Mouse (Mus musculus) left cerebral cortex, postnatal 36 days (tissue): ENCODE measurements at regions not wholly inside any gene's neighbourhood (a gene's known extent, or its start where the extent isn't known, plus 50 kb on each side); places are given as distances from the start of the nearest gene placed in this dataset.

Experiments
- DNase-seq, 2 experiments: peaks; one replicate each; pipeline ENCODE4 v3.0.0; 2021 to 2022; ENCODE audit warnings: low spot score in 2 of 2, mixed read lengths in 1 of 2
- intact Hi-C: fragments of 180-260 bp; cut with DNase I; formaldehyde crosslinking; loops from one replicate; pipeline ENCODE4 v1.15.1; 2025

DNA sequence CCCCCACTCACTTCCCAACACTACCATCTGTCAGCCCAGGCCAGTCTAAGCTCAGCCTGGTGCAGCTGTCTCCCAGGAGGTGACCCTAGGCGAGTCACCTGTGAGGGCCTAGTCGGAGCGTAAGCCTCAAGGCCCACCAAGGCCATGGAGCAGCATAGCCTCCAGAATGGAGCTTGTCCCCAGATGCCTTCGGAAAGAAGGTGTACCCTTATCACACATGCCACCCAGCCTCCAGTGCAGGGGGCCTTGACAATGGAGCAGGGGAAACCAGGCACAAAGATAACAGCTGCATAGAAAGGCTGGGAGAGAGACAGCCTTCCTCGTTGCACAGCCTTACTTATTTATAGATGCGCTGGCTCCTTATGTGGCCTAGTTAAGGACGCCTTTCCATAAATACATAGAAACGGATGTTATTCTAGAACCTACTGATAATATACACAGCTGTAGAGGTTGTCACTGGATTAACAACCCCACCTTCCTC is 145.0 kb upstream of the Cpeb2 start:
- DNase-seq: peak; percentile 20 to 31
- intact Hi-C loops: no loop called here

DNA sequence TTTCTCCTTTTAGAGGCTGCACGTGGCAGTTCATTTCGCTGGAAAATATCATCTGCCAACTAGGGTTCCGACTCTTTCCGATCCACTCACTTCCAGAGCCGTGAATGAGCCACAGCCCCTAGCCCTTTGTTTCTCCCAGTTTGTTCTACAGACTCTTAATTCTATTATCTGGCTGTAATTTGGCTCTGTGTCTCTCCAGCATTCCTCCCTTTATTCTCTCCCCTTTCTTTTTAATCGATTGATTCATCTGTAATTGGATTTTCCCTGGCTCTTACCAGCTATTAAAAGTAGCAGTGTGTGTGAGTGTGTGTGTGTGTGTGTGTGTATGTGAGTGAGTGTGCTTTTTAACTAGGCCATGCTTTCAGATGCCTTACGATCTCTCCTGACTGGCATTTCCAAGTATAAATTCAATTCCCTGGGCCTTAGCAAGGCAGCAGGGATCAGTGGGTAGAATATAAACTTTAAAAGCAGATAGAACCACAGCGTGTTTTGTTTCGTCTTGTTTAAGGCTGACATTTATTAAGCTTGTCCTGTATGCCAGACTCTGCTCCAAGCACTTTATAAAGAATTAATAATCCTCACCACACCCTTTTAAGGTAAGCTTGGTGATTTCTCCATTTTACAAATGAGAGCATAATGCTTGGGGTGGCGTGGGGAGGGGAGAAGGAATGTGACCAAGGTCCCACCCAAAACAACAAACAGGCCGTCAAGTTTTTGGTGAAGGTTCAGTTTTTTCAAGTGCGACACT is 144.1 kb upstream of the Cpeb2 start:
- DNase-seq: no peak
- intact Hi-C loops: no loop called here

GRCm38 (mm10) chr5:43089475-43089874 is 143.5 kb upstream of the Cpeb2 start:
- DNase-seq: no peak
- intact Hi-C loops: no loop called here

GRCm38 (mm10) chr5:43089941-43090340 is 143.0 kb upstream of the Cpeb2 start:
- intact Hi-C loops: no loop called here

DNA sequence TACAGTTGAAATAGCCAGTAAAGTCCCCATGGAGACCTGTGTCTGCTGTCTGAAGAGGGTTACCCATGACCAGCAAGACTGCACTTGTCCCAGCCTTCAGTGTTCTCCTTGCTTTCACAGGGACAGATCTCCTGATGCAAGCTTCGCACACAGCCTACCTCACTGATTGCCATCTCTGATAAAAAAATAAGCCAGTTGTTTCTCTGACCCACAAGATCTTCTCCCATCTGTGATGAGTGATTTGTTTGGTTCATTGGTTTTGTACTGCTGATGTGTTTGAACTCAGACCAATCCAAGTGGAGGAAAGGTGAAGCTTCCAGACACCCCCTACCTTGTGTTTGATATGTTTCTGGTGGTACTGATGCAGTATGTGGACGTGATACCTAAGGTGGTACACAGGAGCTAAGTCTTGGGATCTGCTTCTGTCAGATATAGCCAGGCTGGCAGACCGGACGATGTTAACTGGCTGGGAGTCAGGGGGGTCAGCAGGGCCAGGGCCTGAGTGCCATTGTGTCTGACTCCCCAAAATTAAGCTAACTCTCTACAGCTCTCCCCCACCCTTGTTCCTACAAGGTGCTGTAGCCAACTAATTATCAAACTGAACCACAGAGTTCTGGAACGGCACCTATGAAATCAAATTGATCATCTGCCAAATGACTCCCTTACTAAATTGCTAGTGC is 139.2 kb upstream of the Cpeb2 start:
- intact Hi-C loops: no loop called here

More at GRCm38 (mm10) chr5:43089941-43090340, 143.0 kb upstream of the Cpeb2 start:
- no peak for DNase-seq

GRCm38 (mm10) chr5:43094329-43094898 is 138.6 kb upstream of the Cpeb2 start:
- intact Hi-C loops: no loop called here
- DNase-seq: no peak

More for the DNA sequence above, 139.2 kb upstream of the Cpeb2 start:
- no peak for DNase-seq

DNA sequence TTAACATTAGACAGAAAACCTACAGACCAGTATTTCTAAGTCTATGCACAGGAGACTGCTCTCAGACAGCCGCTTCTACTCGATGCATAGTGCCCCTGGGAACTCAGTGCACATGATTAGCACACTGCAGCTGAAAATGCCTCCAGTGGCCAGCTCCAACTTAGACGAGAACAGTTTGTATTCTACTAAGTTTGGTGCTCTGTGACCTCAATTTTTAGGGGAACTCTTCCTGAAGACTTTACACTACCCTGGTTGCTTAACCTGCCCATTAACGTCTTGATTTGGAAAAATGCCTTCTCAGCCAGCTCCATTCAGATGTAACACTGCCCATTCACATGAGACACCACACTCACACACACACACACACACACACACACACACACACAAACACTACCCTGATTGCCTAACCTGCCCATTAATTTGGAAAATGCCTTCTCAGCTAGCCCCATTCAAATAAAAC is 130.9 kb upstream of the Cpeb2 start:
- DNase-seq: no peak
- intact Hi-C loops: no loop called here

- no peak for DNase-seq
- intact Hi-C loops: no loop called here
Observed at GRCm38 (mm10) chr5:43102590-43102989, 130.4 kb upstream of the Cpeb2 start.

- peak; percentile 14 to 22 for DNase-seq
- intact Hi-C loops: no loop called here
Observed at GRCm38 (mm10) chr5:43103728-43104127, 129.2 kb upstream of the Cpeb2 start.

DNA sequence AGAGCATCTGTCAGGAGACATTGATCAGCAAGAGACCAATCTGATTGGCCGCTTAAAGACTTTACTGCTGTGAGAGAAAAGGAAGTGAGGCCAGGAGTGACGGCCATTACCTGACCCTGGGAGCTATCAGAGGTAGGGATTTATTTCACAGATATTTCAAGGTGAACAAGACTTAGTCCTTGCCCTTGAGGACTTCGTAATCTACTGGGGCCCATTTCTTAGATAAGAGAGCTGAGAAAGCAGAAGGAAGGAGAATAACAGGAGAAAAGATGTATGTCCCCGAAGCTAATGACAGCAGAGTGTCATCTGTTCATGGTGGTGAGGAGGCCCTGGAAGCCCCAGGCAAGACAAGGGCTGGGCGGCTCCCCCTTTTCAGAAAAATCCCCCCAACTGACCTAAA is 127.4 kb upstream of the Cpeb2 start:
- intact Hi-C loops: no loop called here
- DNase-seq: no peak

DNA sequence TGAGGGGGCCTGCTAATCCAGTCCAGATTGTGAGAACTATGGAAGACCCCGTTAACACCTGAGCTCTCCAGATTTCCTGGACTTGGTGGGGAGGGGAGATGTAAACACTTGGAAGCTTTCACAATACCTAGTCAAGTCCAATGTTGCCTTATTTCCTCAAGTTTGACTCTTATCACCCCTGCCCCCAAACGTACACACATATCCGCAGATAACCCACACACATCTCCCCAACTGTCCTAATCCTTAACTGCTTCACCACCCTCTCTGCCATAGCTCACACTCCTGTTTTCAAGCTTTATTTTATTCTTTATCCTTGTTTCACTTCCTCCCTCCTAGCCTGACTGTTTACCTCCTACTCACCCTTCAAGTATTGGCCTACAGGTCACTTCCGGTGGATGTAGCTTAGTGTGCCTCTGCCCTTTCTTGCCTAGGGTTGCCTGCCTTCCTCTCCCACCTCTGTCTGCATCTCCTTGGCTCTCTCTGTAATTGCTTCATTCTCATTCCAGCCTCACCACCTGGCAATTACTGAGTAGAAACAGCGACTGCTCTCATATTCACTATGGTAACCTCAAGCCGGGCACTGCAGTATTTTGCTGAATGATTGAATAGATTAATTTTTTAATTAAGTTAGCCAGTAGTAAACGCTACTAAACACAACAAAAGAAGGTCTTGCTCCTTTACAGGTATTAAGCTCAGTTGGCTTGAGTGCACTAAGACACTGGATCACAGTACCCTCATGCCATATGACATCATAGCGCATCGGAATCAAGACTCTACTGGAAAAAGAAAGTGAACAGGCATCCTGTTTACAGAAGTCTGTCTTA is 125.3 kb upstream of the Cpeb2 start:
- DNase-seq: no peak
- intact Hi-C loops: no loop called here

DNA sequence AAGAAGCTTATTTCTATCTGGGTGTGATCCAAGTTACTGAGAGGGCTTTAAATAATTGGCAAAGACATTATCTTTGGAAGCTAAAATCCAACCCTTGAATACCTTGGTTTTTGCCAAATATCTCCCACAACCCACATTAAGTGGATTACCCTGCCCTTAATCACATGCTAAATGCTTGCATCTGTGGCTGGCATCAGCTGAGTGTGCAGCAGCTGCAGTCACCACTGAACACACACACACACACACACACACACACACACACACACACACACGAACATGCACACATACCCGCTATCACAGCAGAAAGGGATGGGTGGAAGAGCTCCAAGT is 124.7 kb upstream of the Cpeb2 start:
- intact Hi-C loops: no loop called here
- no peak for DNase-seq

GRCm38 (mm10) chr5:43110122-43110521 is 122.8 kb upstream of the Cpeb2 start:
- no peak for DNase-seq
- intact Hi-C loops: no loop called here

- intact Hi-C loops: no loop called here
- DNase-seq: no peak
Observed at GRCm38 (mm10) chr5:43111740-43112139, 121.2 kb upstream of the Cpeb2 start.

- intact Hi-C loops: no loop called here
- no peak for DNase-seq
Observed at GRCm38 (mm10) chr5:43113405-43114119, 119.4 kb upstream of the Cpeb2 start.

GRCm38 (mm10) chr5:43115507-43115906 is 117.5 kb upstream of the Cpeb2 start:
- DNase-seq: no peak
- intact Hi-C loops: no loop called here

GRCm38 (mm10) chr5:43116821-43117220 is 116.1 kb upstream of the Cpeb2 start:
- no peak for DNase-seq

DNA sequence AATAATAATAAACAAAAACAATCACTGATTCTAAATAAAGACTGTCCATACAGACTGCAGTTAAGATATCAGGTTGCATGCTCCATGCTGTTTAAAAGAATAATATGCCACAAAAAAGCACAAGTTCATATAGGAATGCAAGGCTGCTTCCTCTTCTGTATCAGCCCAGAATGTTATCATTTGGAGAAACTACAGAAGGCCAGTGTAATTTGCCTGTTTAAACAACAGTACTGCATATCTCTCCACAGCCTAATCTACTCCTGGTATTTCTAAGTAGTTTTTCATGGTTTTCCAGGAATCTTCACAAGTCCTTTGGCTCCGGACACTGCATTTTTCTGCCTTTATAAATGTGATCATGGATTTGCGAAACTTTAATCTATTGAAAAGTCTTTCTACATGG is 111.9 kb upstream of the Cpeb2 start:
- intact Hi-C loops: no loop called here
- no peak for DNase-seq

More at GRCm38 (mm10) chr5:43116821-43117220, 116.1 kb upstream of the Cpeb2 start:
- intact Hi-C loops: no loop called here

DNA sequence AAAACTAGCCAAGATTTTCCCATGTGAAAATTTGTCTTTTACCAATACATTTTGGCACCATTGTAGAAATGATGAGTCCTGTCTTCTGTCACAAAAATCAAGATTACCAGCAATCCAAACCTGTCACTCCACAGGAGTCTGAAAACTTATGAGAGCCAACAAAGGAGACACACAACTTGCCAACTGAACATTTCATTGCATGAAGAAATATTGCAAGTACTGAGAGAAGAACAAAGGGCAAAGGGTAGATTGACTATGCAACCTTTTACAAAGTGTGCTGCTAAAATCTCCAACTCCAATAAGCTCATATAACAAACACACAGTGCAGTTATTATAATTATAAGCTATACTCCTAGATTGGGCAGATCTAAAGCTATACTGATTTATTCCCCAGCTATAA is 108.7 kb upstream of the Cpeb2 start:
- intact Hi-C loops: no loop called here
- DNase-seq: no peak
